ENCODE assay signal across 28 mouse cellular contexts in the genomic region with DNA sequence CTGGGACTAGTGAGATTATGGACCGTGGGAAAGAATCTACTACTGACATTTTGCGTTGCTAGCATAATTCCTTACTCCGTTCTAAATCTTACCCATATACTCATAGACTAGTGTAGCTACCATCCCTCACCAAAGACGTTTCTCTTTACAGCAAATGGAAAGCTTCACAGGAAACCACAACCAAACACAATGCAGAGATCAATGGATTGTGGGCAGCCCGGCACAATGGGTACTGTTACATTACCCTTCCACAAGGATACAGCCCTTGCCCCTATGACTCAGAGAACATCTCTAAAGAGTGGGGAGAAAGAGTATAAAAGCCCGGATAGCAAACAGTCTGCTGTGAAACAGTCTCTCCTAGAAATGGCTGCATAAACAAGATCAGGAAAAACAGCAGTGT. TPM values are rescaled to one million over a fixed set of nuclear protein-coding genes. Genes with fewer than 3 reads are reported as not detected.
DNase-seq lines count a peak whose midpoint lies in the region; ATAC-seq and TF ChIP-seq lines count a peak whose summit lies in the region.
"Had no signal": no experiment of that assay in that cellular context is flagged by ENCODE, and none has a peak within 500 bp of the region (broad histone marks: within the 10 kb centered on the region; RNA-seq: fewer than 3 reads in every experiment).

No protein-coding gene starts in this region.

- DNase-seq in R1 (ENCODE audit: low read depth, low spot score): peak; percentile 67
- peak; percentile 37 for DNase-seq in thymus, postnatal 4 days
- no peak for DNase-seq in Muller cell, postnatal 12 days (ENCODE audit: inconsistent ontology term)
- DNase-seq in layer of hippocampus, adult 2 months (ENCODE audit: low spot score in 2 of 2): no peak
- no peak for DNase-seq in gastrocnemius, adult 2 months
- DNase-seq: adrenal gland, adult 8-10 months; cerebellum, adult 11 months; cerebellum, adult 9-10 months; cerebellum, postnatal 36 days; embryo, embryonic 11 days; gastrocnemius, postnatal 36 days; heart, postnatal 4 days; kidney, adult 18-20 months; kidney, postnatal 36 days; right cerebral cortex, postnatal 25 days had no signal

- no peak overlapping the region for H3K27ac ChIP-seq in layer of hippocampus, adult 2 months
- no peak overlapping the region for H3K27ac ChIP-seq in gastrocnemius, adult 2 months
- H3K27ac ChIP-seq: embryonic facial prominence, embryonic 12.5 days; hindbrain, embryonic 13.5 days; kidney, embryonic 15.5 days; limb, embryonic 13.5 days; lung, embryonic 15.5 days; macrophage; midbrain, embryonic 13.5 days; neural tube, embryonic 15.5 days; stomach, embryonic 15.5 days had no signal

- intact Hi-C loops in gastrocnemius, adult 2 months (cut with DNase I): no loop called here

- ATAC-seq in CD4-positive, CD25-positive, alpha-beta regulatory T cell, adult 4 months: peak; percentile 85
- peak; percentile 88 for ATAC-seq in inflammation-experienced regulatory T-cells, adult 6 months
- ATAC-seq: forebrain, embryonic 14.5 days; midbrain, embryonic 13.5 days; Patski had no signal

- no peak for TF ChIP-seq CTCF in layer of hippocampus, adult 2 months (conservative IDR thresholded peaks at IDR 0.05)
- TF ChIP-seq CTCF in gastrocnemius, adult 2 months (IDR thresholded peaks at IDR 0.05): no peak

- no peak overlapping the region for H3K4me3 ChIP-seq in layer of hippocampus, adult 2 months
- no peak overlapping the region for H3K4me3 ChIP-seq in gastrocnemius, adult 2 months
- H3K4me3 ChIP-seq: embryonic facial prominence, embryonic 12.5 days; hindbrain, embryonic 13.5 days; kidney, embryonic 15.5 days; limb, embryonic 13.5 days; lung, embryonic 15.5 days; midbrain, embryonic 13.5 days; neural tube, embryonic 15.5 days; stomach, embryonic 15.5 days had no signal

RNA-seq across cellular contexts. Expression of gene Foxn3, which starts 13.3 kb away (rescaled TPM):
- 100 to 1,000 TPM; 129 to 166 TPM for polyA plus RNA-seq in CD4-positive, CD25-positive, alpha-beta regulatory T cell, adult 4 months (2017; shearing (Covaris generic))
- 100 to 1,000 TPM in 1 of 3 experiments, 10 to 100 TPM in 2; 65.0 to 119 (median 97.5) TPM for polyA plus RNA-seq in inflammation-experienced regulatory T-cells, adult 6 months (2017; shearing (Covaris generic))
- 10 to 100 TPM; 45.9 to 53.7 TPM for total RNA-seq in layer of hippocampus, adult 2 months (2021)
- total RNA-seq in gastrocnemius, adult 2 months (2021): 100 to 1,000 TPM; 190 to 201 TPM

Comparison
In these comparisons a context has a peak if more than half of its experiments do, and no peak if none do; other contexts are left out.
1. DNase-seq: peak in R1 (single experiment) and thymus, postnatal 4 days (single experiment); none in Muller cell, postnatal 12 days (single experiment), layer of hippocampus, adult 2 months (0 of 2) and gastrocnemius, adult 2 months (single experiment).